11 mouse cellular contexts compared by ENCODE assay signal in genomic region chr7:25270652-25271633, GRCm38 (mm10). TPM values are rescaled to one million over a fixed set of nuclear protein-coding genes. Genes with fewer than 3 reads are reported as not detected.
DNase-seq lines count a peak whose midpoint lies in the region; ATAC-seq and TF ChIP-seq lines count a peak whose summit lies in the region.
"Had no signal": no experiment of that assay in that cellular context is flagged by ENCODE, and none has a peak within 500 bp of the region (broad histone marks: within the 10 kb centered on the region; RNA-seq: fewer than 3 reads in every experiment).

No protein-coding gene starts in this region.

- no peak for ATAC-seq in forebrain, embryonic 16.5 days
- ATAC-seq in kidney, postnatal 0 days (replicated peaks; ENCODE audit: low FRiP score, low read depth), result no peak
- ATAC-seq in megakaryocyte progenitor cell, adult 5-6 weeks (replicated peaks; ENCODE audit: poor library complexity), result no peak

- peaks cover 51% of the 10 kb centered on the region for H3K4me1 ChIP-seq in forebrain, embryonic 10.5 days
- peaks cover 35% of the 10 kb centered on the region for H3K4me1 ChIP-seq in forebrain, embryonic 16.5 days (replicated peaks; ENCODE audit: control insufficient read depth, insufficient read depth, low read length)
- H3K4me1 ChIP-seq in kidney, postnatal 0 days (replicated peaks; ENCODE audit: insufficient read depth, low read length), result peaks cover 20% of the 10 kb centered on the region

- peak overlapping the region; percentile 11; the same call in 1 of the 2 replicates for H3K4me3 ChIP-seq in forebrain, embryonic 10.5 days
- H3K4me3 ChIP-seq in forebrain, embryonic 16.5 days (replicated peaks; ENCODE audit: low read length), result no peak overlapping the region
- no peak overlapping the region for H3K4me3 ChIP-seq in kidney, postnatal 0 days (replicated peaks; ENCODE audit: low read depth, low read length)

- H3K27me3 ChIP-seq in forebrain, embryonic 10.5 days (ENCODE audit: poor library complexity, severe bottlenecking), result no peaks in the 10 kb centered on the region
- H3K27me3 ChIP-seq in forebrain, embryonic 16.5 days (replicated peaks; ENCODE audit: control insufficient read depth, insufficient read depth, low read length), result no peaks in the 10 kb centered on the region
- no peaks in the 10 kb centered on the region for H3K27me3 ChIP-seq in kidney, postnatal 0 days (ENCODE audit: insufficient read depth, low read length)

- WGBS in forebrain, embryonic 10.5 days, result 90% methylated on average over 35 of the region's 35 CpGs
- WGBS in forebrain, embryonic 16.5 days, result 90% methylated on average over 35 of the region's 35 CpGs
- WGBS in kidney, postnatal 0 days, result 82% methylated on average over 35 of the region's 35 CpGs

- H3K9me3 ChIP-seq in forebrain, embryonic 10.5 days, result no peaks in the 10 kb centered on the region
- no peaks in the 10 kb centered on the region for H3K9me3 ChIP-seq in forebrain, embryonic 16.5 days (ENCODE audit: control insufficient read depth, low read length)
- H3K9me3 ChIP-seq in kidney, postnatal 0 days (replicated peaks; ENCODE audit: low read length), result no peaks in the 10 kb centered on the region

- no peak for TF ChIP-seq CTCF in kidney, postnatal 0 days (IDR thresholded peaks at IDR 0.05; ENCODE audit: low read depth)

- peak overlapping the region; percentile 21; the same call in 1 of the 2 replicates for H3K27ac ChIP-seq in forebrain, embryonic 10.5 days
- no peak overlapping the region for H3K27ac ChIP-seq in forebrain, embryonic 16.5 days (ENCODE audit: low read length)
- 0 out of 2 replicates have a peak overlapping the region, but pooled peaks have one; percentile 77 for H3K27ac ChIP-seq in kidney, postnatal 0 days

- no peak for DNase-seq in forebrain, embryonic 10.5 days (ENCODE audit: extremely low spot score, low spot score)
- DNase-seq in kidney, postnatal 0 days (ENCODE audit: low spot score), result no peak
- no peak for DNase-seq in kidney, adult 18-20 months
- peak; percentile 27 for DNase-seq in urinary bladder, adult 2 months (ENCODE audit: low spot score)
- no peak for DNase-seq in urinary bladder, postnatal 36 days (ENCODE audit: low spot score in 2 of 2)
- DNase-seq in yolk sac, embryonic 10.5 days (ENCODE audit: low spot score), result no peak

- peaks cover 31% of the 10 kb centered on the region for H3K36me3 ChIP-seq in forebrain, embryonic 10.5 days (replicated peaks)
- H3K36me3 ChIP-seq in forebrain, embryonic 16.5 days (ENCODE audit: control insufficient read depth, insufficient read depth), result peaks cover 7% of the 10 kb centered on the region
- H3K36me3 ChIP-seq in kidney, postnatal 0 days (ENCODE audit: insufficient read depth, low read length), result peaks cover 22% of the 10 kb centered on the region

- no peak overlapping the region for H3K4me2 ChIP-seq in forebrain, embryonic 16.5 days (ENCODE audit: low read length)
- H3K4me2 ChIP-seq in kidney, postnatal 0 days (ENCODE audit: low read length), result no peak overlapping the region

- no peak overlapping the region for H3K9ac ChIP-seq in forebrain, embryonic 16.5 days (replicated peaks; ENCODE audit: low read depth, low read length)
- H3K9ac ChIP-seq in kidney, postnatal 0 days (ENCODE audit: low read depth, low read length), result no peak overlapping the region

RNA-seq across cellular contexts. Expression of gene Cic, which starts 3.4 kb away (rescaled TPM):
- 19.4 and 20.6 TPM in 2 replicates for polyA plus RNA-seq in forebrain, embryonic 10.5 days (2016; fragmentation: Nextera tagmentation; extraction: Ambion mirVana)
- 42.2 and 48.0 TPM in 2 replicates for polyA plus RNA-seq in forebrain, embryonic 16.5 days (2015; fragmentation: Nextera tagmentation; extraction: Ambion mirVana)
- polyA plus RNA-seq in kidney, postnatal 0 days (2015; fragmentation: Nextera tagmentation; extraction: Ambion mirVana), result 22.0 and 23.3 TPM in 2 replicates
- polyA plus RNA-seq in urinary bladder, adult 2 months (2012; rRNA removed), result 30.8 and 58.8 TPM in 2 replicates
- 67.4 and 67.8 TPM in 2 replicates for total RNA-seq in megakaryocyte progenitor cell, adult 5-6 weeks (2015)
- 19.0 and 24.4 TPM in 2 replicates for total RNA-seq in megakaryocyte progenitor cell, adult 5-6 weeks (2017)

RNA-seq across cellular contexts. Expression of gene Erf, which starts 20.4 kb away (rescaled TPM):
- polyA plus RNA-seq in forebrain, embryonic 10.5 days (2016; fragmentation: Nextera tagmentation; extraction: Ambion mirVana), result 8.4 and 10.1 TPM in 2 replicates
- polyA plus RNA-seq in forebrain, embryonic 16.5 days (2015; fragmentation: Nextera tagmentation; extraction: Ambion mirVana), result 4.8 and 5.3 TPM in 2 replicates
- polyA plus RNA-seq in kidney, postnatal 0 days (2015; fragmentation: Nextera tagmentation; extraction: Ambion mirVana), result 12.7 and 18.6 TPM in 2 replicates
- polyA plus RNA-seq in urinary bladder, adult 2 months (2012; rRNA removed), result 23.6 and 26.8 TPM in 2 replicates
- total RNA-seq in megakaryocyte progenitor cell, adult 5-6 weeks (2015), result 5.2 and 5.6 TPM in 2 replicates
- total RNA-seq in megakaryocyte progenitor cell, adult 5-6 weeks (2017), result 6.6 and 6.9 TPM in 2 replicates

RNA-seq across cellular contexts. Expression of gene Pafah1b3, which starts 26.8 kb away (rescaled TPM):
- 246 and 257 TPM in 2 replicates for polyA plus RNA-seq in forebrain, embryonic 10.5 days (2016; fragmentation: Nextera tagmentation; extraction: Ambion mirVana)
- 499 and 556 TPM in 2 replicates for polyA plus RNA-seq in forebrain, embryonic 16.5 days (2015; fragmentation: Nextera tagmentation; extraction: Ambion mirVana)
- 144 and 152 TPM in 2 replicates for polyA plus RNA-seq in kidney, postnatal 0 days (2015; fragmentation: Nextera tagmentation; extraction: Ambion mirVana)
- 40.1 and 48.5 TPM in 2 replicates for polyA plus RNA-seq in urinary bladder, adult 2 months (2012; rRNA removed)
- 10.9 and 20.0 TPM in 2 replicates for total RNA-seq in megakaryocyte progenitor cell, adult 5-6 weeks (2015)
- total RNA-seq in megakaryocyte progenitor cell, adult 5-6 weeks (2017), result 14.7 and 15.0 TPM in 2 replicates

RNA-seq across cellular contexts. Expression of gene Prr19, which starts 30.3 kb away (rescaled TPM):
- 1.4 and 1.7 TPM in 2 replicates for polyA plus RNA-seq in forebrain, embryonic 10.5 days (2016; fragmentation: Nextera tagmentation; extraction: Ambion mirVana)
- polyA plus RNA-seq in forebrain, embryonic 16.5 days (2015; fragmentation: Nextera tagmentation; extraction: Ambion mirVana), result 1.4 and 2.2 TPM in 2 replicates
- 0.21 and 0.26 TPM in 2 replicates for polyA plus RNA-seq in kidney, postnatal 0 days (2015; fragmentation: Nextera tagmentation; extraction: Ambion mirVana)
- polyA plus RNA-seq in urinary bladder, adult 2 months (2012; rRNA removed), result 0.06 TPM in 1 of 2 replicates, not detected in the other
- total RNA-seq in megakaryocyte progenitor cell, adult 5-6 weeks (2015), result not detected in 2 replicates
- total RNA-seq in megakaryocyte progenitor cell, adult 5-6 weeks (2017), result not detected in 2 replicates
- total RNA-seq: gastrocnemius, adult 18-20 months; hematopoietic stem cell, adult 5-6 weeks; layer of hippocampus, postnatal 25 days had no signal

RNA-seq across cellular contexts. Expression of gene Gsk3a, which starts 33.3 kb away (rescaled TPM):
- polyA plus RNA-seq in forebrain, embryonic 10.5 days (2016; fragmentation: Nextera tagmentation; extraction: Ambion mirVana), result 10.7 and 10.8 TPM in 2 replicates
- polyA plus RNA-seq in forebrain, embryonic 16.5 days (2015; fragmentation: Nextera tagmentation; extraction: Ambion mirVana), result 14.9 and 17.1 TPM in 2 replicates
- 7.8 and 9.8 TPM in 2 replicates for polyA plus RNA-seq in kidney, postnatal 0 days (2015; fragmentation: Nextera tagmentation; extraction: Ambion mirVana)
- 79.0 and 83.3 TPM in 2 replicates for polyA plus RNA-seq in urinary bladder, adult 2 months (2012; rRNA removed)
- 84.9 and 93.2 TPM in 2 replicates for total RNA-seq in megakaryocyte progenitor cell, adult 5-6 weeks (2015)
- total RNA-seq in megakaryocyte progenitor cell, adult 5-6 weeks (2017), result 57.8 and 60.3 TPM in 2 replicates
